Mouse (Mus musculus): ENCODE measurements around the gene Eno3.

- TF ChIP-seq CTCF (IDR thresholded peaks at IDR 0.05; ENCODE audit: low read depth, low read length) = no peak
- no peak for TF ChIP-seq GATA1 (IDR thresholded peaks at IDR 0.05; ENCODE audit: borderline replicate concordance, low read length)
These were observed 6.1 kb downstream of the Eno3 start for GRCm38 (mm10) chr11:70663101-70663500.

All from G1E (cell line).